Mouse (Mus musculus) gastrocnemius, postnatal 4 days (tissue): Measurements from ENCODE around the gene P3h1. TPM values are rescaled to one million over a fixed set of nuclear protein-coding genes. Genes with fewer than 3 reads are reported as not detected.

ENCODE experiments used
- DNase-seq, 2 experiments: peaks; one replicate each; pipeline ENCODE4 v3.0.0; 2021 to 2022; ENCODE audit warnings: low spot score in 2 of 2, mixed read lengths in 2 of 2
- total RNA-seq, 2 experiments: library from RNA; stranded (reverse); gene quantifications; 2 replicates each; pipeline ENCODE4 v1.2.3; 2021

The P3h1 gene
- total RNA-seq, 2 experiments from 2014 or later = 45.6 to 49.3 TPM

DNA sequence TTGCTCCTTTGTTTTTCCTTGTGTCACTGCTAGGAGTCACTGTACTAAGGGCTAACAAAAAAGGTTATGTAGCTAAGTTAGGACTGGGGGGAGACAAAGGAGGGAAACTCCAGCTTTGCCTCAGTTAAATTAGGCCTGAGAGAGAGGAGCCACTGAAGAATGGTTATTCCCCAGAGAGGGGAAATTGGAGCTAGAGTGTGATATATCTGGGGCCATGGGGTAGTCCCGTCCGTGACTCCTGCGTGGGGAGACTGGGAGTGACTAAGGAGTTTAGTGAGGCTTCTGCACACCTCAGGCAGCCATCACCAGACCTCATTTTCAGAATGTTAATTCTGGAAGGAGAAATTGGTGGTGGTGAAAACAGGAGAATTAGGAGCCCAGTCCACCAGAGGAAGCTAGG lies 1.6 kb downstream of the P3h1 start:
- DNase-seq = no peak

DNA sequence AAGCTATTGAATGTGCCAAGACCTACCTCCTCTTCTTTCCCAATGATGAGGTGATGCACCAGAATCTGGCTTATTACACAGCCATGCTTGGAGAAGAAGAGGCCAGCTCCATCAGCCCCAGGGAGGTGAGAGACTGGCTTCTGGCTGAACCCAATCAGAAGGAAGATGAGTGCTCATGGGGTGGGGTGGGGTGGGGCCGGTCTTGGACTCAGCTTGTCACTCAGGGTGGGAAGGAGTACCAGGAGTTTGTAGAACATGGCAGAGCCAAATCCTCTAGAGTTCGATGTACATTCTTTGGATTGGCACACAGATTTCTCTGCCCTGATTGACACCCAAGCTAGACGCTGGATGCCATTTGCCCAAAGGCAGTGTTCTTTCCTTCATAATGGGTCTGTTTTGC lies 5.9 kb downstream of the P3h1 start:
- no peak for DNase-seq

- no peak for DNase-seq
These were observed 6.5 kb downstream of the P3h1 start for GRCm38 (mm10) chr4:119239181-119239682.

DNA sequence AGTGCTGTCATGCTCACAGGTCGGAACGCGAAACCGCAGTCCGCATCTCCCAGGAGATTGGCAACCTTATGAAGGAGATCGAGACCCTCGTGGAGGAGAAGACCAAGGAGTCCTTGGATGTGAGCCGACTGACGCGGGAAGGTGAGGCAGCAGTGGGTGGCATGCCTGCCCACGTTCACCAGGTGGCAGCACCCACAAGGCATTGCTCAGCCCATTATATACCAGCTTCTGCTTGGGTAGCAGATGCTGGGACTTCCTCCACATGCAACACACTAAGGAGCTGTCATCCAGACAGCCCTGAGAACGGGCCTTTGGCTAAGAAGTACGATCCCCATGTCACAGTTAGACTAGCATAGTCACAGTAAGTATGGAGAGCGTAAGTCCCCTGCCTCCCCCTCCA lies 8.9 kb downstream of the P3h1 start:
- DNase-seq = no peak

DNA sequence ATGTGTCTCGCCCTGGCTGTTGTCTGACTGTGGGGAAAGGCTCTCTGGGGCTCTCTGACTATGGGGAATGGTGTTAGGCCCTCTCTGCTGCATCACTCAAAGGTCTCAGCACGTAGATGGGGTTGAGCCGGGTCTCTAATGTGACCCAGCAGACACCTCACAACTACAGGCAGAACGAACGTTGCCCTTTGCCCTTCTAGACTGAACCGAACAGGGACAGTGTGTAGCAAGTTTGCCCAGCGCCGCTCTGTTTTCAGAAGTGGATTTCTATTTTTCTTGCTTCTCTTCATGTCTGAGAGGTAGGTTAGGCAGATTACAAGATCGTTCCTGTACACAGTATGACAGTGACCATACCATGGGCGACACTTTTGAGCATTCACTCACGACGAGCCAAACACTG lies 9.9 kb downstream of the P3h1 start:
- DNase-seq = no peak

DNA sequence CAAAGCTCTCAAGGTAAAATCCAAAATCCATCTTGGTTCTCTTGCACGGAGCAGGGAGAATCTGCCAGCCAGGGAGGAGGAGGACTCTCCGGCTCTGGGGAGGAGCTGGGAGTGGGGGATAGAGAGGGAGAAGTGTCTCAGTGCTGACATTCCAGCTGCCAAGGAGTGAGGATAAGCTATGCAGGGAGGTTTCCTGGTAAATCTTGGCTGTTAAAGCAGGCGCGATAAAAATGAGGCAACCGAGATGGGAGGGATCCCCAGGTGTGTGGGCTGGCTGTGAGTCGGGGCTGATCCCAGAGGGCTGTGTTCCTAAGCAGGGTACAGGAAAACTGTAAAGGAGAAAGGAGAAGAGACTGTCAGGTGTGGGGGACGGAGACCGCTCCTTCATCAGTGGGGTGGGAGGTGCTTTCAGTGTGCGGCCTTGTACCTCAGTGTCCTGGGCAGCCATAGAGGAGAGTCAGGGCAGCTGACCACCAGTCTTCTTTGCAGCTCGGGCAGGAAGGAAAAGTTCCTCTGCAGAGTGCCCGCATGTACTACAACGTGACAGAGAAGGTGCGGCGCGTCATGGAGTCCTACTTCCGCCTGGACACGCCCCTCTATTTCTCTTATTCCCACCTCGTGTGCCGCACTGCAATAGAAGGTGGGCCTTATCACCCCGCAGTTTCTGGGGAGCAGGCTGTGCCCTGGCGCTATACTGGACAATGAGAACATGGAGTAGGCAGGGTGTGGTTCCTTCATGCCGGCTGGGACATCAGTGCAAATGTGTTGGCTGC lies 11.9 kb downstream of the P3h1 start:
- no peak for DNase-seq

- DNase-seq = no peak
These were observed 12.8 kb downstream of the P3h1 start for GRCm38 (mm10) chr4:119245556-119245955.

GRCm38 (mm10) chr4:119245961-119246360 lies 13.2 kb downstream of the P3h1 start:
- no peak for DNase-seq

GRCm38 (mm10) chr4:119246688-119247225 lies 14.0 kb downstream of the P3h1 start:
- DNase-seq = no peak

DNA sequence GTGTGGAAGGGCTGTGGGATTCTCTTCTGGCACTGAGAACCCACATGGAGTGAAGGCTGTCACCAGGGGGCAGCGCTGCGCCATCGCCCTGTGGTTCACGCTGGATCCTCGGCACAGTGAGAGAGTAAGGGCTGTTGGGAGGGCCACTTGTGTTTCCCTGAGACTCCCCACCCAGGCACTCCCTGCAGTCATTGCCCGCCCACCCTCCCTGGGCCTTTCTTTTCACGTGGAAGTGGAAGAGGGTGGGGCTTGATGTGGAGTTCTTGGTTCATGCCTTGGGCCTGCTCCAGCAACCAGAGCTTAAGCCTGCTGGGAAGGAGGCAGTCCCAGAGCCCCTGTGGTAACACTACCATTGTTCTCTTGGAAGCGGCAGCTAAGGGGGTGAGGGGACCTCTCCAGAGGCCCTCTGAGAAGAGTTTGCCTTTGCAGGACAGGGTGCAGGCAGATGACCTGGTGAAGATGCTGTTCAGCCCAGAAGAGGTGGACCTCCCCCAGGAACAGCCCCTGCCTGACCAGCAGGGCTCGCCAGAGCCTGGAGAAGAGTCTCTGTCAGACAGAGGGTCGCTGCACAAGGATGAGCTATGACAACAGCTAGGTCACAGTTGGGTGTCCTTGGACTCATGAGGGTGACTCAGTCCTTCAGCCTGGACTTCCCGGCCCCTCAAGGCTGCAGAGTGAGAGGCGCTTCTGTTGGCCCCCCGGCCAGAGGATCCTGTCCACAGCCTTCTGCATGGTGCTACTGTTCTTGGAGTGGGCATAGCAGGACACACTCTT lies 14.9 kb downstream of the P3h1 start:
- DNase-seq = peak; percentile 53 to 74

DNA sequence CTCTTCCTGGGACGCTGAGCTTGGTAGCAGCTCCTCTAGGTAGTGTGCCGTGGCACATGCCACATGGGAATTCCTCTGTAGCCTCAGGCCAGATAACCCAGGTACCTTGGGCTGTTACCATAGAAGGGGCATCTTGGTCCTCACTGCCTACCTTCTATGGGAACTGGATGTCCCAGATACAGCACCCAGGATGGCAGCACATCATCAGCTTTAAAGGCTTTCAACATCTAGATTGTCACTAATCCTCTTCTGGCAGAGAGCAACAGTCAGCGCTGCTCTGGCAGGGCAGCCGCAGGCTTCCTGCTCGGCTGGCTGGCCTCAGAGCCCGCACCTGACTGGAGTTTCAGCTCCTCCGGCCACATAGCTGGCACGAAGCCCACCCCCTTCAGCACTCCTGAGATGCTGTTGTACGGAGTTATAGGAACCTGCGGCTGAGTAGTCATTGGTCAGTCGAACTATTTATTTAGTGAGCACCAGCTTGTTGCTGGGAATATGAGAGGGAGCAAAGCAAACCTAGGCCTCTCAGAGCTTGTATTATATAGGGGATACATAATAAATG lies 15.8 kb downstream of the P3h1 start:
- DNase-seq = no peak

DNA sequence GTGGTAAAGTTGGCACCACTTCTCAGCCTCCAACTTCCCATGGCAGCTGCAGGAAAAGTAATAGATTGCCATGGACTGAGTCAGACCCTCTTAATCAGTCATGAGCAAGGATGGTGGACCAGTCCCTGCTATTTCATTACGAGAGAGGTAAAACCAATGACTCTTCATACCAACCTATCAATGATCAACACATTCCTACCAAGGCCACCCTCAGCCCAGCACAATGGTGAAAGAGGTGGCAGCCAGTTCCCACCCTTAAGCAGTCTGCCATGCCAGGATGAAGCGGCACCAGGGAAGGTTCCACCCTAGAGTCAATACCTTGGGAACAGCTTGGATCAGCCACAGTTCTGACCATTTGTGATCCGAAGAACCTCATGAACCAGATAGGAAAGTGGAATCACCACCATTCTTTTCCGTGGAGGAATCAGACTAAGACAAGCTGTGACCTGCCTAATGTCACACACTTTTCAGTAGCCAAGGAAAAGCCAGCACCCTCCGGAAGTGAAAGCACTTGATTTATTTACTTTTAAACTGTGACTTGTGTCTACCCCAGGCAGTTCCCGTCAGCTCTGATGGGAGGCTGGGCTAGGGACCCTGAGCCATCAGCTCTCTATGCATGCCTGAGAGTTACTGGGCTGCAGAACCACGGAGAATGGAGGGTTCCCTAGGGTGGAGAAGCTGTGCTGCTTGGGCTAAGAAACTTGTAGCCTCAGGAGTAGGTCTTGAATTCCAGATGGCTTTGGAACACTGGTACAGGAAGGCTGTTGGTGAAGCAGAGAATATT lies 19.5 kb downstream of the P3h1 start:
- no peak for DNase-seq

DNA sequence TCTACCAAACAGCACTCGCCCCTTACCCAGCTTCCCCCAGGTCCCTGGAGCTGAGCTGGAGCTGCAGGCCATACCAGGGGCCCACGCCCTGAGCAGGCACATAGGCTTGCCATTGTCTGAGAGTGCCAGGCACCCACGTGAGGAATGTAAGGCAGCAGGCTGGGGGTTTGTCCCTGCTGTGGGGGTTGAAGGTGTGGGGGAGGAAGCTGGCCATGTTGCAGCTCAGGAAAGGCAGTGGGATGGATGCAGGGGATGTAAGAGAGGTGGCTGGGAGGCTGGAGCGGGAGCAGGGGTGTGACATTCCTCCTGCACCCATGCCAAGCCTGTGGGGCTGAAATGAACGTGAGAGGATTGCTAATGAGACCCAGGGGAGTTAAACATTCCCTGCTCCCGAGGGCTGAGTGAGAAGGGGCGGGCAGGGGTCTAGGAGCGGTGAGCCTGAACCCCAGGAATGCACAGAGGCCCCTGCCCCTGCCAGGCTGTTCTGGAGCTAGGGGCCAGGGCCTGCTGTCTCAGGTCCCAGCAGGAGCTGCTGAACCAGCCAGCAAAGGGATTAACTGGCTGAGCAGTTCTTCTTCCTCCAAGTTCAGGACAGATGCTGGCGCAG lies 21.4 kb downstream of the P3h1 start:
- no peak for DNase-seq

DNA sequence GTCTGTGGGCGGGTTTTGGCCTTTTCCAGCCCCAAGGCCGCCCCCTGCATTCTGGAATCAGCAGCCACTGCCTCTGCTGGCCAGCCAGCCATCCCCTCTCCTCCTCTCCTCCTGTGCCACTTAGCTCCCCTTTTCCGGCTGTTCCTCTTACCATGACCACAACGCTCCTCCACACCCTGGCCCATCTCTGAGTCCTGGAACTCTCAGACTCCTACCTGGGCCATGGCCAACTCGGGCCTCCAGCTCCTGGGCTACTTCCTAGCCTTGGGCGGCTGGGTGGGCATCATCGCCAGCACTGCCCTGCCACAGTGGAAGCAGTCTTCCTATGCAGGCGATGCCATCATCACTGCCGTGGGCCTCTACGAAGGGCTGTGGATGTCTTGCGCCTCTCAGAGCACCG lies 22.6 kb downstream of the P3h1 start, which contains the start of gene Cldn19:
TSS of gene Cldn19 (plus strand) at position 64 of the 400 bp plus-strand sequence.
- no peak for DNase-seq

GRCm38 (mm10) chr4:119257083-119257482 lies 24.4 kb downstream of the P3h1 start:
- DNase-seq = no peak

DNA sequence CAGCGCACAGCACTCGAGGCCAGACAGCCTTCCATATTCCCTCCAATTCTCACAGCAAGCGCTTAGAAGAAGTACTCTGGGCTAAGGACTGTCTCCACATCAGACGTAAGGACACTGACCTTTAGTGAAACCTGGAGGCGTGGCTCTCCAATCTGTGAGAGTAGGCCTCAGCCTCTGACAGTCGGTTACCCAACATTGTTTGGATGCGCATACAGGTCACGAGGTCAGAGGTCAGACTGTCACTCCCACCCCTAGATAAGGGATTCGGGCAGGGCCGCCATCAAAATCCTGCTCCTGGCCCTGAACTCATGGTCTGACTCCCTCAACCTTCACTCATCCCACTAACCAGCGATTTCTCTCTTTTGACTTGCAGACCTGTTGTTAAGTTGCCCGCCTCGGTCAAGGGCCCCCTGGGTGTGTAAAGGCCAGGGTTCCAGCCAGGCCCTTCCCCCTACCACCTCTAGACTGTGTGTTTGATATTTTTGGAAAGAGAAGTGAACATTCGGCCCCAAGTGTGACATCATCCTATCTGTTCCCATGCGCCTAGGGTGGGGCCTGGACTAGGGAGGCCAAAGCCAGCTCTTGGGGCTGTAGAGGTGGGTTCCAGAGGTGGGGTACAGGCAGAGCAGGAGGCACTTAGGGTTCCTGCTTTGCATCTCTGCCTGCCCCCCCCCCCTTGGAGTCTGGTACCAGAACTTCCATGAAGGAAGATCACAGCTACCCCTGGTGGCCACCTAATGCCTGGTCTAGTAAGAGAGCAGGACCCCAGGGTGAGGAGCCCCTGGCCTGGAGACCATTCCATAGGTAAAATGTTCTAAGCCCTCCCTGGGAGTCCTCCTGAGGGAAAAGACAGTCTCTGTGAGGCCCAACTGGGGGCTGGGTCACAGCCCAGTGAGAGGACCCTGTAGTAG lies 26.9 kb downstream of the P3h1 start:
- no peak for DNase-seq

DNA sequence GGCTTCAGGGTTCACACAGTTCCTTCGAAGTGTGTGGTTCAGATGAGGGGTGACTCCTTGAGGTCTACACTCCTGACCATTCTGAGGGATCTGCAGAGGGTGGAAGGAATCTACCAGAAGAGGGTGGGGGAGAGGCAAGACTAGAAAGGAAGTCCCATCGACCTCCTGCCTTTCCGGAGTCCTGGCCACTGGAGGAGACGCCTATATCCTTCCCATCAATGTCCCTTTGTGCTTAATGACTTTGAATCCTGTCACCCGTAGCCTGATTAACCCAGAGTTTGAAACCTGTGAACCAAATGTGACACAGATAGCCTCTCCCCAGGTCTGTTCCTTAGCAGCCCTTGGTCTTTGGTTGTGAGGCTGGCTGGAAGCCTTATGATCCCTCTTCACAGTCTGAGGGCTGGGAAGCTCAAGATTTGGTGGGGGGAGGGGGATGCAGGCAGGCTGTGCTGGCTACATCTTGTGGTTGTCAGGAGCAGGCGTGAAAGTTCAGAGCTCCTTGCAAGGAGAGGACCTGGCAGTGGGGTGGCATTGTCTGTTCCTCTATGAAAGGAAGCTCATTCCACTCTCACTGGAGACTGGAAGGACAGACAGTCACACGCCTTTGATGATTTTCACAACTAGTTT lies 28.5 kb downstream of the P3h1 start:
- no peak for DNase-seq

GRCm38 (mm10) chr4:119262483-119262882 lies 29.8 kb downstream of the P3h1 start:
- DNase-seq = no peak

DNA sequence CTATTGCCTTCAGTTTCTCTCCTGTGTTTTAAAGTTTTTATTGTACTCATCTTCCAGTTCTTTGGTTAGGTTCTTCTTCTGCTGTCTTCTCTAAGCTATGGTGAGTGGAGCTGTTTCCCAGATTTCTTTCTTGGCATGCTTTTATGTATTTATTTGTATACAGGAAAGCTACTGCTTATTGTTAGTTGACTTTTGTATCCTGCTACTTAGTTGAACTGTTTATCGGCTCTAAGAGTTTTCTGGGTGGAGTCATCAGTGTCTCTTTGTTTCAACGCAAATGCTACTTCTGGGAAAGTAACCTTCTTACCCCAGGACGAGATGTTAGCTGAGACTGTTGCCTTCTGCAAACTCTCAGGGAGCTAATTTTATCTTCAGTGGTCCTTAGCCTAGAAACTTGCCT lies 30.7 kb downstream of the P3h1 start:
- no peak for DNase-seq
